11 mouse cellular contexts compared by ENCODE assay signal in the genomic region with DNA sequence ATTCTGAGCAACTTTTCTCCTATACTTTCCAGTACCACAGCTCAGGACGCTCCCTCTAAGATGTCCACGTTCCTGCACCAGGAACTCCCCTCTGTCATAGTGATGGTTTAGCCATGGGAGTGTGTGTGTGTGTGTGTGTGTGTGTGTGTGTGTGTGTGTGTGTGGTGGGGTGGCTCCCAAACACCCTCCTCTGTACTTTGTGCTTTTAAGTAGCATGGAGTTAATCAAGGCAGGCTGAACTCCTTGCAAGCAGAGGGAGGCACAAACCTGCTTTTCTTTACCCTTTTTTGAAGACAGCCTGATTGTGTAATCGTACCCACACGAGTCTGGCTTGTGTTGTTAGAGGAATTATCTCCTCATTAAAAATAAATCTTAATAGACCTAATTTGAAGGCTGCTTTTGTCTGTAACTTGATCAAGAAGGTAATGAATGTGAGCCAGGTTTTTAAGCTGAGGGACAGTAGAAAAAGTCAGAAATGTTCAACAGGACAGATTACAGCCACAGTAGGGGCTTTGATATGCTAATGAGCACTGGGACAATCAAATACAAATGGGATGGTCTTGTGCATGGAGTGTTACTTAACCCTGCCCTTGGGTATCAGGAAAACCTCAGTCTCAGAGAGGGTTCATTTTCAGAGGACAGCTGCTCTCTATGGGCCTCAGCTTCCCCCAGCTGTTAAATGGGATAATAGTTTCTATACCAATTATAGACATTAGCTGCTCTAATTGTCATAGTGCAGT.
"Had no signal": no experiment of that assay in that cellular context is flagged by ENCODE, and none has a peak within 500 bp of the region (broad histone marks: within the 10 kb centered on the region; RNA-seq: fewer than 3 reads in every experiment).

No protein-coding gene starts in this region.

- H3K9ac ChIP-seq: kidney, embryonic 15.5 days; limb, embryonic 13.5 days; liver, embryonic 14.5 days; neural tube, embryonic 15.5 days had no signal

- DNase-seq: kidney, postnatal 14 days; left cerebral cortex, postnatal 4 days; lung, adult 18-20 months; midbrain, embryonic 14.5 days; right cerebral cortex, postnatal 14 days; thymus, postnatal 36 days had no signal

- H3K36me3 ChIP-seq: kidney, embryonic 15.5 days; limb, embryonic 13.5 days; neural tube, embryonic 15.5 days had no signal

- H3K9me3 ChIP-seq: kidney, embryonic 15.5 days; limb, embryonic 13.5 days; neural tube, embryonic 15.5 days had no signal

- H3K4me3 ChIP-seq: kidney, embryonic 15.5 days; limb, embryonic 13.5 days; myocyte; neural tube, embryonic 15.5 days had no signal

- H3K27me3 ChIP-seq: kidney, embryonic 15.5 days; limb, embryonic 13.5 days; neural tube, embryonic 15.5 days had no signal

- H3K4me1 ChIP-seq: kidney, embryonic 15.5 days; limb, embryonic 13.5 days; neural tube, embryonic 15.5 days had no signal

- H3K27ac ChIP-seq: kidney, embryonic 15.5 days; limb, embryonic 13.5 days; liver, embryonic 14.5 days; neural tube, embryonic 15.5 days had no signal

- H3K4me2 ChIP-seq: kidney, embryonic 15.5 days; limb, embryonic 13.5 days; neural tube, embryonic 15.5 days had no signal
